Mouse (Mus musculus): ENCODE measurements around the gene Strc. TPM values are rescaled to one million over a fixed set of nuclear protein-coding genes. Genes with fewer than 3 reads are reported as not detected.
A peak's percentile ranks its signal among the peaks of the same experiment; 100 is the strongest.

The Strc gene
- polyA plus RNA-seq, 1 experiment from 2014 or later: not detected

DNA sequence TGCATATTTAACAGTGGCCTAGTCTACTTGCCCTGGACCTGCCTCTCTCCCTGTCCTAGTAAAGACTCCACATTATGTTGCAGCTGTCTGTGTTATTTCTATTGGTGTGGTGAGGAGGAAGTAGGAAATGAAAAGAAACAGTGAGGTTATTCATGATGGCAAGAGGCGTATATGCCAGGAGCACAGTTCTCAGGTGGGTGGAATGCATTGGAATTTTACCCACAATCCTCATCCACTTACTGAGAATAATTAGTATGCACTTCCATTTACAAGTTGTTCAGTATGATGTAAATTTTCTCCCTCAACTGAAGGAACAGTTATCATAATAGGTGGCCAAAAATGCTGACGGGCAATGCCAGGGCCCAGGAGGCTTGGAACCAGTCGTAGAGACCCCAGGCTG is 23.3 kb downstream of the Strc start:
- Histone ChIP-seq H3K4me1 (ENCODE audit: control insufficient read depth, low read depth, low read length) (no peaks in the 10 kb centered on the region), H3K27ac (ENCODE audit: low read length) (no peak overlapping the region), H3K9ac (ENCODE audit: low read depth, low read length) (no peak overlapping the region), H3K4me3 (ENCODE audit: low read depth, low read length) (no peak overlapping the region), H3K27me3 (ENCODE audit: control insufficient read depth, insufficient read depth, low read depth, low read length) (peaks cover 12% of the 10 kb centered on the region), H3K36me3 (ENCODE audit: control insufficient read depth, insufficient read depth) (no peaks in the 10 kb centered on the region), H3K4me2 (ENCODE audit: low read depth, low read length) (no peak overlapping the region), H3K9me3 (replicated peaks; ENCODE audit: control insufficient read depth, low read length) (no peaks in the 10 kb centered on the region)
- WGBS (ENCODE audit: insufficient replicate concordance): 67% methylated on average over 3 of the region's 3 CpGs
- ATAC-seq (ENCODE audit: low read depth): no peak

- Histone ChIP-seq H3K36me3 (ENCODE audit: control insufficient read depth, insufficient read depth) (no peaks in the 10 kb centered on the region), H3K4me3 (ENCODE audit: low read depth, low read length) (no peak overlapping the region), H3K4me1 (ENCODE audit: control insufficient read depth, low read depth, low read length) (peaks cover 2% of the 10 kb centered on the region), H3K27me3 (ENCODE audit: control insufficient read depth, insufficient read depth, low read depth, low read length) (peaks cover 37% of the 10 kb centered on the region), H3K9ac (ENCODE audit: low read depth, low read length) (no peak overlapping the region), H3K27ac (ENCODE audit: low read length) (no peak overlapping the region), H3K4me2 (ENCODE audit: low read depth, low read length) (no peak overlapping the region), H3K9me3 (replicated peaks; ENCODE audit: control insufficient read depth, low read length) (no peaks in the 10 kb centered on the region)
- ATAC-seq (ENCODE audit: low read depth): no peak
- WGBS (ENCODE audit: insufficient replicate concordance): 48% methylated on average over 4 of the region's 4 CpGs
Measured at GRCm38 (mm10) chr2:121359461-121359860, 27.5 kb downstream of the Strc start.

GRCm38 (mm10) chr2:121358381-121358780 is 28.6 kb downstream of the Strc start:
- ATAC-seq (ENCODE audit: low read depth): no peak
- Histone ChIP-seq H3K27ac (ENCODE audit: low read length) (no peak overlapping the region), H3K36me3 (ENCODE audit: control insufficient read depth, insufficient read depth) (no peaks in the 10 kb centered on the region), H3K9me3 (replicated peaks; ENCODE audit: control insufficient read depth, low read length) (no peaks in the 10 kb centered on the region), H3K9ac (ENCODE audit: low read depth, low read length) (no peak overlapping the region), H3K4me3 (ENCODE audit: low read depth, low read length) (no peak overlapping the region), H3K4me2 (ENCODE audit: low read depth, low read length) (no peak overlapping the region), H3K27me3 (ENCODE audit: control insufficient read depth, insufficient read depth, low read depth, low read length) (peaks cover 37% of the 10 kb centered on the region), H3K4me1 (ENCODE audit: control insufficient read depth, low read depth, low read length) (peaks cover 7% of the 10 kb centered on the region)
- 2% methylated on average over 16 of the region's 16 CpGs for WGBS (ENCODE audit: insufficient replicate concordance)

- 2% methylated on average over 4 of the region's 4 CpGs for WGBS (ENCODE audit: insufficient replicate concordance)
- Histone ChIP-seq H3K4me3 (ENCODE audit: low read depth, low read length) (no peak overlapping the region), H3K4me2 (ENCODE audit: low read depth, low read length) (no peak overlapping the region), H3K36me3 (ENCODE audit: control insufficient read depth, insufficient read depth) (no peaks in the 10 kb centered on the region), H3K4me1 (ENCODE audit: control insufficient read depth, low read depth, low read length) (peaks cover 7% of the 10 kb centered on the region), H3K27ac (ENCODE audit: low read length) (no peak overlapping the region), H3K9ac (ENCODE audit: low read depth, low read length) (no peak overlapping the region), H3K27me3 (ENCODE audit: control insufficient read depth, insufficient read depth, low read depth, low read length) (peaks cover 37% of the 10 kb centered on the region), H3K9me3 (replicated peaks; ENCODE audit: control insufficient read depth, low read length) (no peaks in the 10 kb centered on the region)
- ATAC-seq (ENCODE audit: low read depth): no peak
Measured at GRCm38 (mm10) chr2:121357961-121358360, 29.0 kb downstream of the Strc start.

DNA sequence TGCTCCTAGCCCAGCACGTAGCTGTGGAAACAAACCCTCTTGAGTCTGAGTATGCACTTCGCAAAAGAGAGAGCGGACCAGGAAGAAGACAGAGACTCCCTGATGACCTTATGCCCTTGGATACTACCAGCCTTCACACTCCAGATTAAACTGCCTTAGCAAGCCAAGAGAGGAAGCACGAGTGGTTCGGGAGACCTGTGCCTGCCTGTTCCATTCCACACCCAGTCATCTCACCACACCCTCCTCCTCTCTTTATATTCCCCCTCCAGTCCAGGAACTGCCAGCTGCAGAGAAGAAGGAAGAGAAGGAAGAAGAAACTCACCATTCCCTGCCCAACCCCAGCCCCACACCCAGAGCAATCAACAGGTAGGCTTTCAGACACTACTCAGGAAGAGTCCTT is 29.5 kb downstream of the Strc start, which contains the start of gene Ckmt1:
Ckmt1 (plus strand) TSS at position 221 of the 400 bp plus-strand sequence.
- Histone ChIP-seq H3K27ac (ENCODE audit: low read length) (no peak within 1 kb of the TSS), H3K4me1 (ENCODE audit: control insufficient read depth, low read depth, low read length) (peaks cover 7% of the 10 kb centered on the region), H3K4me3 (ENCODE audit: low read depth, low read length) (no peak within 1 kb of the TSS), H3K4me2 (ENCODE audit: low read depth, low read length) (no peak within 1 kb of the TSS), H3K36me3 (ENCODE audit: control insufficient read depth, insufficient read depth) (no peaks in the 10 kb centered on the region), H3K27me3 (ENCODE audit: control insufficient read depth, insufficient read depth, low read depth, low read length) (peaks cover 37% of the 10 kb centered on the region), H3K9ac (ENCODE audit: low read depth, low read length) (no peak within 1 kb of the TSS), H3K9me3 (replicated peaks; ENCODE audit: control insufficient read depth, low read length) (no peaks in the 10 kb centered on the region)
- ATAC-seq (ENCODE audit: low read depth): no peak
- 44% methylated on average over 5 of the region's 5 CpGs for whole genome bisulfite sequencing (ENCODE audit: insufficient replicate concordance)

DNA sequence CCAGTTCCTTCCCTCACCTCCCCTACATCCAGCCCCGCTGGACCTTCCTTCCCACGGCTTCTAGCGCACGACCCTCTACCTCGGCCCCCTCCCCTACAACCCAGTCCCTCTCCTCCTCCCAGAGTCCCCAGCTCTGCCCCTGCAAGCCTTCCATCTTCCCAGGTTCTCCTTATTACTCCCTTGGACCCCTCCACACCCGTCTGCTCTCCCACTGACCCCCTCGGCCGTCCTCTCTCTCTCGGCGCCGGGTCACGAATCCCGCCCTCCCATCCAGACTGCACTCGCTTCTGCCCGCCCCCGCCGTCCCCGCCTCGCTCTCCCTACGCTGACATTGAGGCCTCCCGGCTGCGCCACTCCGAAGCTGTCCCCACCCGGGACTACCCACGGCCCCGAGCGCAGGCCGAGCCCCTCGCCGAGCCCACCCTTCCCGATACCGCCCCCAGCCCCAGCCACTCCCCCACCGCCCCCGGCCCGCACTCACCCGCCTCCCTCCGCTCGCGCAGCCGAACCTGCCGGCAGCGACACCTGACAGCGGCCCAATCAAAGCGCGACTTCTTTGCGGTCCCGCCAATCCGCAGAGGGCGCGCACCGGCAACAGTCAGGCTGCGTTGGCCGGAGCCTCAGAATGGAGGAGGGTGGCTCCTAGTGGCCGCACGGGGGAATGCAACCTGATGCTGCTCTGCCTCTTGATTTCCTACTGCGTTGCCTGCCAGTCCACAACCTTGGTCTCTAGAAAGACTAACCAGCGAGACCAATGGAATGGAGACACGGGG is 32.0 kb downstream of the Strc start, which contains the start of gene Ppip5k1:
Ppip5k1 (minus strand) TSS at position 577 of the 773 bp plus-strand sequence.
- peak; percentile 97 for ATAC-seq (ENCODE audit: low read depth)
- Histone ChIP-seq H3K4me2 (ENCODE audit: low read depth, low read length) (peak within 1 kb of the TSS; percentile 98), H3K4me3 (ENCODE audit: low read depth, low read length) (peak within 1 kb of the TSS; percentile 75), H3K9ac (ENCODE audit: low read depth, low read length) (peak within 1 kb of the TSS; percentile 83), H3K9me3 (replicated peaks; ENCODE audit: control insufficient read depth, low read length) (no peaks in the 10 kb centered on the region), H3K27me3 (ENCODE audit: control insufficient read depth, insufficient read depth, low read depth, low read length) (peaks cover 37% of the 10 kb centered on the region), H3K36me3 (ENCODE audit: control insufficient read depth, insufficient read depth) (no peaks in the 10 kb centered on the region), H3K27ac (ENCODE audit: low read length) (peak within 1 kb of the TSS; percentile 38), H3K4me1 (ENCODE audit: control insufficient read depth, low read depth, low read length) (peaks cover 7% of the 10 kb centered on the region)
- WGBS (ENCODE audit: insufficient replicate concordance): under 1% methylated on average over 57 of the region's 58 CpGs

- WGBS (ENCODE audit: insufficient replicate concordance): 3% methylated on average over 6 of the region's 6 CpGs
- peaks cover 32% of the 10 kb centered on the region for H3K27me3 ChIP-seq (ENCODE audit: control insufficient read depth, insufficient read depth, low read depth, low read length)
- H3K4me3 ChIP-seq (ENCODE audit: low read depth, low read length): peak overlapping the region; percentile 75
- H3K4me1 ChIP-seq (ENCODE audit: control insufficient read depth, low read depth, low read length): peaks cover 7% of the 10 kb centered on the region
- 0 out of 2 replicates have a peak overlapping the region, but pooled peaks have one; percentile 38 for H3K27ac ChIP-seq (ENCODE audit: low read length)
- peak overlapping the region; percentile 98 for H3K4me2 ChIP-seq (ENCODE audit: low read depth, low read length)
- no peaks in the 10 kb centered on the region for H3K36me3 ChIP-seq (ENCODE audit: control insufficient read depth, insufficient read depth)
- ATAC-seq (ENCODE audit: low read depth): 0 out of 2 replicates have a peak, but pooled peaks have one; percentile 5
- H3K9ac ChIP-seq (ENCODE audit: low read depth, low read length): peak overlapping the region; percentile 83
- no peaks in the 10 kb centered on the region for H3K9me3 ChIP-seq (replicated peaks; ENCODE audit: control insufficient read depth, low read length)
Measured at GRCm38 (mm10) chr2:121354378-121354777, 32.6 kb downstream of the Strc start.

GRCm38 (mm10) chr2:121353156-121353555 is 33.8 kb downstream of the Strc start:
- H3K27me3 ChIP-seq (ENCODE audit: control insufficient read depth, insufficient read depth, low read depth, low read length): peaks cover 19% of the 10 kb centered on the region
- H3K27ac ChIP-seq (ENCODE audit: low read length): no peak overlapping the region
- H3K9ac ChIP-seq (ENCODE audit: low read depth, low read length): no peak overlapping the region
- peaks cover 7% of the 10 kb centered on the region for H3K4me1 ChIP-seq (ENCODE audit: control insufficient read depth, low read depth, low read length)
- H3K36me3 ChIP-seq (ENCODE audit: control insufficient read depth, insufficient read depth): no peaks in the 10 kb centered on the region
- no peaks in the 10 kb centered on the region for H3K9me3 ChIP-seq (replicated peaks; ENCODE audit: control insufficient read depth, low read length)
- no peak for ATAC-seq (ENCODE audit: low read depth)
- H3K4me3 ChIP-seq (ENCODE audit: low read depth, low read length): no peak overlapping the region
- whole genome bisulfite sequencing (ENCODE audit: insufficient replicate concordance): 64% methylated on average over 8 of the region's 8 CpGs
- H3K4me2 ChIP-seq (ENCODE audit: low read depth, low read length): no peak overlapping the region

- H3K27me3 ChIP-seq (ENCODE audit: control insufficient read depth, insufficient read depth, low read depth, low read length): no peaks in the 10 kb centered on the region
- H3K9me3 ChIP-seq (replicated peaks; ENCODE audit: control insufficient read depth, low read length): no peaks in the 10 kb centered on the region
- ATAC-seq (ENCODE audit: low read depth): no peak
- no peak overlapping the region for H3K4me2 ChIP-seq (ENCODE audit: low read depth, low read length)
- H3K4me3 ChIP-seq (ENCODE audit: low read depth, low read length): no peak overlapping the region
- H3K27ac ChIP-seq (ENCODE audit: low read length): no peak overlapping the region
- H3K9ac ChIP-seq (ENCODE audit: low read depth, low read length): no peak overlapping the region
- no peaks in the 10 kb centered on the region for H3K36me3 ChIP-seq (ENCODE audit: control insufficient read depth, insufficient read depth)
- no peaks in the 10 kb centered on the region for H3K4me1 ChIP-seq (ENCODE audit: control insufficient read depth, low read depth, low read length)
Measured at GRCm38 (mm10) chr2:121339057-121339456, 47.9 kb downstream of the Strc start.

Data from liver, embryonic 16.5 days (tissue).